Mouse (Mus musculus) embryonic facial prominence, embryonic 14.5 days (tissue): ENCODE data around the gene P2rx2. TPM values are rescaled to one million over a fixed set of nuclear protein-coding genes. Genes with fewer than 3 reads are reported as not detected.

Experiments used
- ATAC-seq: fragments of 200-750 bp; cut with Nextera tagmentation; 2 replicates; pipeline ENCODE4 v1.8.0; 2017; ENCODE audit warnings: low read depth, moderate number of reproducible peaks, moderate TSS enrichment
- DNase-seq: peaks from one replicate; pipeline ENCODE4 v3.0.0-alpha.2; 2015; ENCODE audit warnings: low spot score
- H3K27ac ChIP-seq: fragments of 300-500 bp; sonication (generic); replicated peaks from 2 replicates; pipeline ENCODE4 v1.5.1; 2014; ENCODE audit warnings: low read depth, mild to moderate bottlenecking, low read length, moderate library complexity
- H3K27me3 ChIP-seq: fragments of 300-500 bp; sonication (generic); replicated peaks from 2 replicates; pipeline ENCODE4 v1.6.1; 2014; ENCODE audit warnings: low read length; ENCODE audit not compliant: control insufficient read depth, insufficient read depth
- H3K36me3 ChIP-seq: fragments of 300-500 bp; sonication (generic); 2 replicates; pipeline ENCODE4 v1.6.1; 2014; ENCODE audit warnings: low read length, mixed read lengths; ENCODE audit not compliant: control insufficient read depth, insufficient read depth
- H3K4me1 ChIP-seq: fragments of 300-500 bp; sonication (generic); 2 replicates; pipeline ENCODE4 v1.6.1; 2014; ENCODE audit warnings: antibody characterized with exemption, low read length; ENCODE audit not compliant: control insufficient read depth, insufficient read depth
- H3K4me2 ChIP-seq: fragments of 300-500 bp; sonication (generic); 2 replicates; pipeline ENCODE4 v1.6.1; 2014; ENCODE audit warnings: low read depth, mild to moderate bottlenecking, low read length, moderate library complexity, mixed read lengths
- H3K4me3 ChIP-seq: fragments of 300-500 bp; sonication (generic); 2 replicates; pipeline ENCODE4 v1.5.1; 2014; ENCODE audit warnings: low read depth, mild to moderate bottlenecking, low read length
- H3K9ac ChIP-seq: fragments of 300-500 bp; sonication (generic); 2 replicates; pipeline ENCODE4 v1.6.1; 2014; ENCODE audit warnings: low read depth, mild to moderate bottlenecking, low read length, moderate library complexity, mixed read lengths
- H3K9me3 ChIP-seq: fragments of 300-500 bp; sonication (generic); 2 replicates; pipeline ENCODE4 v1.6.1; 2016; ENCODE audit warnings: low read length; ENCODE audit not compliant: control insufficient read depth
- WGBS: fragments of 180-500 bp; shearing (Covaris S2); extraction: QIAGEN DNeasy Blood & Tissue Kit; methylation state at CpG from one replicate; pipeline ENCODE4 v1.1.7; 2014; 5-methylcytosine and 5-hydroxymethylcytosine counted together
- polyA plus RNA-seq: library from polyadenylated mRNA; unstranded; fragments of >200 nt; fragmentation: Nextera tagmentation; extraction: Ambion mirVana; gene quantifications from 2 replicates; pipeline ENCODE4 v1.2.1, GENCODE M21; 2014

Gene P2rx2
- polyA plus RNA-seq, 1 experiment from 2014 or later = 2.3 TPM

DNA sequence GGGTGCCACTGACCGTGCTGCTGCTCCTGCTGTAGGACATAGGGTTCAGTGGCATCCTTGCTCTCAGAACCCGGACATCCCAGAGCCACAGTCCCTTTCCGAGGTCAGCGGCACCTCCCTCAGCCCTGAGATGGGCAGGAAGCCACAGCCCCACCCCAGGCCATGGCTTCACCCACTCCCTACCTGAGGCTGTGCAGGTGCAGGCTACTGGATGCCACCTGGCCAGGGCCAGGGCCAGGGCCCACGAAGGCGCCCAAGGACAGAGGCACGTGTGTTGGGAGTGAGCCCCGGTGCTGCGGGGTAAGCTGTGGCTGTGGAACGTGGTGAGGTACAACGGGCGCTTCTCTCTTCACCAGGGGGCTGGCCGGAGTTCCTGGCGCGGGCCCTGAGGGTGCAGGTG lies 36.1 kb upstream of the P2rx2 start:
- Histone ChIP-seq H3K36me3 (peaks cover 48% of the 10 kb centered on the region), H3K9me3 (no peaks in the 10 kb centered on the region), H3K4me1 (no peaks in the 10 kb centered on the region), H3K27me3 (no peaks in the 10 kb centered on the region), H3K9ac (no peak overlapping the region), H3K4me3 (no peak overlapping the region), H3K4me2 (no peak overlapping the region), H3K27ac (no peak overlapping the region)
- DNase-seq = no peak
- 86% methylated on average over 12 of the region's 15 CpGs for WGBS
- no peak for ATAC-seq

DNA sequence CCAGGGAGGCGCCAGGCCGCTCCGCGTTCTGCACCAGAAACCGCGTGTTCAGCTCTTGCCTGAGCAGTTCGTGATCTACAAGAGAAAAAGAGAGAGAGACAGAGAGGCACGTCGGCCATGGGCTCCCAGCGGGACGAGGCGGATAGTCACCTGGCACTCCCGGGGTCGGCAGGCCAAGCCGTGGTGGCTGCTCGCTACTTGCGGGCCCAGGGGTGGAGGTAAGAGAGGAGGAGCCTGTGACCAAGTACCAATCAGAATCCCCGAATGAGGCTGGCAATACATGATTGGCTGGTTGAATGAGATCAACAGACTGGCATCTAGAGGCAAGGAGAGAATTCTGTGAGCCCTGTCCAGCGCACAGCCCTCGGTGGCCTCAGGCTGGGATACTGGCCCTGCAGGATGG lies 35.2 kb upstream of the P2rx2 start:
- Histone ChIP-seq H3K9ac (no peak overlapping the region), H3K27ac (no peak overlapping the region), H3K4me2 (no peak overlapping the region), H3K4me3 (no peak overlapping the region), H3K4me1 (no peaks in the 10 kb centered on the region), H3K9me3 (no peaks in the 10 kb centered on the region), H3K27me3 (no peaks in the 10 kb centered on the region), H3K36me3 (peaks cover 52% of the 10 kb centered on the region)
- WGBS = 40% methylated on average over 20 of the region's 20 CpGs
- DNase-seq (no peak), ATAC-seq (0 out of 2 replicates have a peak, but pooled peaks have one; percentile 39)

GRCm38 (mm10) chr5:110376802-110377433 lies 33.9 kb upstream of the P2rx2 start:
- Histone ChIP-seq H3K36me3 (peaks cover 54% of the 10 kb centered on the region), H3K4me2 (no peak overlapping the region), H3K4me3 (no peak overlapping the region), H3K27me3 (no peaks in the 10 kb centered on the region), H3K4me1 (no peaks in the 10 kb centered on the region), H3K9ac (no peak overlapping the region), H3K27ac (no peak overlapping the region), H3K9me3 (no peaks in the 10 kb centered on the region)
- ATAC-seq (peak; percentile 60), DNase-seq (peak; percentile 56)
- 52% methylated on average over 8 of the region's 8 CpGs for WGBS

GRCm38 (mm10) chr5:110363822-110364545 lies 21.0 kb upstream of the P2rx2 start:
- H3K9ac ChIP-seq = peak overlapping the region; percentile 61
- 29% methylated on average over 10 of the region's 11 CpGs for WGBS
- H3K36me3 ChIP-seq = peaks cover 18% of the 10 kb centered on the region
- 0 out of 2 replicates have a peak overlapping the region, but pooled peaks have one; percentile 28 for H3K27ac ChIP-seq
- H3K9me3 ChIP-seq = no peaks in the 10 kb centered on the region
- ATAC-seq (peak; percentile 22; the same call in 1 of the 2 replicates), DNase-seq (peak; percentile 45)
- H3K4me2 ChIP-seq = peak overlapping the region; percentile 93
- no peaks in the 10 kb centered on the region for H3K27me3 ChIP-seq
- peak overlapping the region; percentile 53 for H3K4me3 ChIP-seq
- peaks cover 6% of the 10 kb centered on the region; the same call in 1 of the 2 replicates for H3K4me1 ChIP-seq

DNA sequence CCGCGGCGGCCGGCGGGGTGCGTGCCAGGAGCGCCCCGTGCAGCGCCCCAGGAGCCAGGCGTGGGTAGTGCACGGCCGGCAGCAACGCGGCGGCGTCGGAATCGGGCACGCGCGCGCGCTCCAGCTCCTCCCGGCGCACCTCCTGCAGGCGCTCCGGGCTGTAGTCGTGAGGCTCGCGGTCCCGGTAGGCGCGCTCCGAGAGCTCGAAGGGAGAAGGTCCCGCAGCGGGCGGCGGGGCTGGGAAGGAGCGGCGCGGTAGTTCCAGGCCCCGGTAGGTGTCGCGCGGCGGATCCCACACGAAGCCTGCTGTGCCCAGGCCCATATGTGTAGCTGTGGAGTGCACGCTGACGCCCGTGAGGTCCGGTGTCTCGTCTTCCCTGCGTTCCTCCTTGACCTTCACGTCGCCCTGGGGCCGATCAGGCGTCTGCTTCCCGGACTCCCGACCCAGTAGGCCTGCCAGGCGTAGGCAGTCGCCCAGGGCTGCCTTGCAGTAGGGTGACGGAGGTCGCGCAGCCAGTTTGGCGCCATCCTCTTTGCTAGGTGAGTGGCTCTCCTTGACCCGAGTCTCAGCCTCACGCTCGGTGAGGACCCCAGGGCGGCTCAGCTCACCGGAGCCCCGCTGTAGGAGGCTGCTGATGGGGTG lies 20.3 kb upstream of the P2rx2 start:
- Histone ChIP-seq H3K27me3 (no peaks in the 10 kb centered on the region), H3K4me1 (peaks cover 6% of the 10 kb centered on the region; the same call in 1 of the 2 replicates), H3K27ac (0 out of 2 replicates have a peak overlapping the region, but pooled peaks have one; percentile 28), H3K36me3 (peaks cover 13% of the 10 kb centered on the region), H3K4me3 (peak overlapping the region; percentile 53), H3K4me2 (peak overlapping the region; percentile 93), H3K9ac (peak overlapping the region; percentile 61), H3K9me3 (no peaks in the 10 kb centered on the region)
- DNase-seq (peak; percentile 83), ATAC-seq (peak; percentile 90)
- 4% methylated on average over 21 of the region's 72 CpGs for WGBS

GRCm38 (mm10) chr5:110362813-110363178 lies 19.8 kb upstream of the P2rx2 start:
- Histone ChIP-seq H3K4me2 (peak overlapping the region; percentile 93), H3K36me3 (peaks cover 9% of the 10 kb centered on the region), H3K9ac (peak overlapping the region; percentile 61), H3K4me1 (peaks cover 6% of the 10 kb centered on the region; the same call in 1 of the 2 replicates), H3K27me3 (no peaks in the 10 kb centered on the region), H3K9me3 (no peaks in the 10 kb centered on the region), H3K4me3 (peak overlapping the region; percentile 53), H3K27ac (no peak overlapping the region)
- peak; percentile 55 for ATAC-seq
- no peak for DNase-seq
- WGBS = 3% methylated on average over 17 of the region's 28 CpGs

DNA sequence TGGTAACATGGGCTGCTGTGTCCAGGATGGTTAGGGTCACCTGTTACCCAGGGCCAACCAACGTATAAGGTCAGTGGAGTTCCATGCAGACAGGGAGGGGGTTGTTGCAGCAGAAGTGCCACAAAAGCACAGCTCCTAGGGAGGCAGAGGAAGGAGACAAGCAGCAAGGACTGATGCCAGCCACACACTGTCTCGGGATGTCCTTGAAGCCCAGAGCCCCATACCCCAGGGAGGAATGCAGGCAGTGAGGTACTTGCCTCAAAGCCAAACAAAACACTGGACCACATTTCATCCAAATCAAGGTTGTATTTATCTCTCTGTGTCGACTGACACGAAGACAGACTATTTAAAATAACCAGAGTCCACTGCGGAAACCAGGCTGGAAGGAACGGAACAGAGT lies 18.5 kb upstream of the P2rx2 start:
- Histone ChIP-seq H3K36me3 (peaks cover 6% of the 10 kb centered on the region; the same call in 1 of the 2 replicates), H3K9ac (no peak overlapping the region), H3K4me2 (no peak overlapping the region), H3K27me3 (no peaks in the 10 kb centered on the region), H3K4me1 (peaks cover 6% of the 10 kb centered on the region; the same call in 1 of the 2 replicates), H3K27ac (no peak overlapping the region), H3K9me3 (no peaks in the 10 kb centered on the region), H3K4me3 (no peak overlapping the region)
- 78% methylated on average over 6 of the region's 6 CpGs for WGBS
- ATAC-seq = no peak
- DNase-seq = no peak

GRCm38 (mm10) chr5:110357531-110358179 lies 14.6 kb upstream of the P2rx2 start:
- H3K4me2 ChIP-seq = no peak overlapping the region
- no peaks in the 10 kb centered on the region for H3K9me3 ChIP-seq
- no peak overlapping the region for H3K27ac ChIP-seq
- no peaks in the 10 kb centered on the region for H3K36me3 ChIP-seq
- ATAC-seq (peak; percentile 50; the same call in 1 of the 2 replicates), DNase-seq (peak; percentile 79)
- no peak overlapping the region for H3K4me3 ChIP-seq
- no peak overlapping the region for H3K9ac ChIP-seq
- H3K27me3 ChIP-seq = no peaks in the 10 kb centered on the region
- H3K4me1 ChIP-seq = no peaks in the 10 kb centered on the region
- 39% methylated on average over 8 of the region's 9 CpGs for WGBS
